Mouse (Mus musculus): ENCODE data around the gene Tbcel. TPM values are rescaled to one million over a fixed set of nuclear protein-coding genes. Genes with fewer than 3 reads are reported as not detected.
A peak's percentile ranks its signal among the peaks of the same experiment; 100 is the strongest.

Tbcel gene
- total RNA-seq, 2 experiments from 2014 or later = 22.8 to 31.9 TPM

DNA sequence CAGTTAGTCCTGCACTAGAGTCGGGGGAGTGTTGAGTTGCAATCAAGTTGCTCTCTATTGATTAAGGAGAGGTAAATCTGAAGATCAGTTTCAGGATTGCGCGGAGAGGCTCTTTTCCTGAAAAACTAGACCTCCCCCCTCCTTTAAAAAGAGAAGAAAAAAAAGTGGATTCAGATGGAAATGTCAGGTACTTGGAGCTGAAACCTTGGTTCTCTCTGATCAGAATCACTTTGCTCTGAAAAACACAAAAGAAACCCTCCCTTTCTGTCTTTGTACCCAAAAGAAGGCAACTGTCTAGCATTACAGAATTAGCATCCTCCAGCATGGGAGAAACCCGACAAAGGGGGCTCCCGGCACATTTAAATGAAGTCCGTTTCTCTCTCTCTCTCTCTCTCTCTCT, 107.8 kb downstream of the Tbcel start, which contains the start of gene Tecta:
Gene Tecta, minus strand, starts transcription at position 101 of the 400 bp plus-strand sequence.
- no peak for ATAC-seq (replicated peaks; ENCODE audit: low FRiP score, poor library complexity, severe bottlenecking)

DNA sequence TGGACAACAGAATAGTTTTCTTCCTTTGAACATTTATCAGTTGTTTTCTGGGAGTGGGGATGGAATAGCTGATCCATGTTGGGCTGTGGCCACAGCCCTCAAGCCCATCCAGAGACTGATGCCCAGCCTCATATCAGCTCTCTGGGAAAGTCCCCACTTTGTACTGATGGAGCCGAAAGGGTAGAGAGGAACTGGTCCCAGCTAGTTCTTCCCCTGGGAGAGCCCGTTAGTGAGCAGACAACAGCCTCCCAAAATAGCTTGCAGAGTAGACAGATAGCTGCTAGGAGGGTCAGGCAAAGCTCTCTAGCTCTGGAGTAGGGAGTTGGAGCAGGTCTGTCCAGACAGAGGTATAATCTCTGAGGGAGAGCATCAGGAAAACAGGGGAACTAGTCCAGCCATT, 111.5 kb downstream of the Tbcel start:
- ATAC-seq (replicated peaks; ENCODE audit: low FRiP score, poor library complexity, severe bottlenecking) = no peak

DNA sequence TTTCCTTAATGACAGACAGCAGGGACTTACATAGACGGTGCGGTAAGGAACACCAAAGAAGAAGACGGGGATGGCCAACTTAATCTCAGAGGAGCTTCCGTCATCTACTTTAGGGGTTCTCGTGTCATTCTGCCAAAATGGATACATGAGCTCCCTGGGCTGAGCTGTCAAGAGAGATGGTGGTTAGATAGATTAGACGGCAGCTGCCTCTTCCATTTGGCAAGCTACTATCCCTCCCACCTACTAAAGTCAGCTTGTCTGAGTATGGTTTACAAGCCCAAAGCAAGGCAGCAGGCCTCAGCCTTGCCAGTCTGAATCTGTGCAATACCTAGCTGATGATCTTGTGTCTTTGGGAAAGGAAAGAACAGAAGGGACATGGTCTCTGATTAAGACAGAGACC, 112.7 kb downstream of the Tbcel start:
- ATAC-seq (replicated peaks; ENCODE audit: low FRiP score, poor library complexity, severe bottlenecking) = no peak

DNA sequence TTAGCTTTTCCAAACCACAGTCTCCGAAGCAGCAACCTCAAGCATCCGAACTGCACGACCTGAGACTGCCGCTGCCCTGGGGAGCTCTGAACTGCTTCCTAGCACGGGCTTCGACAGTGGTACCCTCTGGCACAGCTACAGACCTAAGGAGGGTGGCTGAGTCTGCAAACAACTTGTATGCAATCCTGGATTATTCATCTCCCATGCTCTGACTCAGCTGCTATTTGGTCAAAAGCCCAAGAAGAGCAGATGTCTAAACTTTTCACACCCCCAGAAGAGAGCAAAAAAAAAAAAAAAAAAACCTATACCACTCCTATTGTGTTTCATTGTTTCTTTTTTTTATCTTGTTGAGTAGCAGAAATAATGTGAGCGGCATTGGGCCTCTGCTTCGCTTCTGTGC, 113.3 kb downstream of the Tbcel start:
- no peak for ATAC-seq (replicated peaks; ENCODE audit: low FRiP score, poor library complexity, severe bottlenecking)

DNA sequence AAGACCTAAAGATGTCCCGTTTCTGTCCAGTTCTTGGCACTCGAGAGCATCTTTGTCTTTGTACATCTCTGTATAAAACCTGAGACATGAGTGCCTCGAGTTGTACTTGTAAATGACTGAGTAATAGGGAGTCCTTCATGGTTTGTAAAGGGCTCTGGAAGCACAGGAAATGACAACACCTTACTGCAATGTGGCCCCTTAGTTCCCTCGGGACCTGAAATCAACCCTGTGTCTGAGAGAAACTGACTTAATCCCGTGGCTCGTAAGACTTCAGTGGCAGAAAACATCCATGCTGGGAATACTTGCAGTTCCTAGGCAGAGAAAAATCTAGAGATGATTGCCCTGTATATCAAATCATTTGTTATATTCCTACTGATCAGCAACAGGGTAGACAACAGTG, 114.7 kb downstream of the Tbcel start:
- ATAC-seq (replicated peaks; ENCODE audit: low FRiP score, poor library complexity, severe bottlenecking) = no peak

DNA sequence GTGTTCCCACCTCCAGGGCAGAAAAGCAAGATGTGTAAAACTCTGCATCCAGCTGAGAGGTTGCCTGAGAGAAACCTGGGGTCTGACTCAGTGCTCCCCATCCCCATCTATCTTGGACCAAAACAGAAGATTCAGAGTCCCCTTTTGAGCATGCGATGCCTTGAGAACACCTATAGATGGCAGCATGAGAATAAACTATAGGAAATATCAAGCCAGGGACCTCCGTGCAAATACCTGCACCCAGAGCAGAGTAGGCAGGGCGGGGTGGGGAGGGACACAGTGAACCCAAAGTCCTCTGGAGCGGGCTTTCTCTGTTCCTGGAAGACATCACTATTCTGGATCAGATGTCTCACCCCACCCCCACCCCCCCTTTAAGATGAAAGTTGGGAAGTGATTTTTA, 119.1 kb downstream of the Tbcel start:
- ATAC-seq (replicated peaks; ENCODE audit: low FRiP score, poor library complexity, severe bottlenecking) = no peak

DNA sequence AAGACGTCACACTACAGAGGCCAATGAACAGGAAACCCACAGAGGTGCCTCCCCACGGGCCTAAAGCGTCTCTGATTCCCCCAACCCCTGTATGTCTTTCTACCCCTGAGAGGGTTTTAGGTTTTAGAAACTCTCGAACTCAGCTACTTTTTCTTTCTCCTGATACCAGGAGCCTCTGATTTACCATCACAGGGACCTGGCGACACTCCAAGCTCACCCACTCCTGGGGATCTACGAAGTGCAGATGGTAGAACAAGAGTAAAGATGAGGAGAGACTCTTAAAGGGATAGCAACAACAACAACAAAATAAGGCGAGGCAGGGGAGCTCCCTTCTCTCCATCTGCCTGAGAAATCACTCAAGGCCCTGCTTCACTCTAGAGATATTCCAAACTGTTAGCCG, 120.6 kb downstream of the Tbcel start:
- no peak for ATAC-seq (replicated peaks; ENCODE audit: low FRiP score, poor library complexity, severe bottlenecking)

DNA sequence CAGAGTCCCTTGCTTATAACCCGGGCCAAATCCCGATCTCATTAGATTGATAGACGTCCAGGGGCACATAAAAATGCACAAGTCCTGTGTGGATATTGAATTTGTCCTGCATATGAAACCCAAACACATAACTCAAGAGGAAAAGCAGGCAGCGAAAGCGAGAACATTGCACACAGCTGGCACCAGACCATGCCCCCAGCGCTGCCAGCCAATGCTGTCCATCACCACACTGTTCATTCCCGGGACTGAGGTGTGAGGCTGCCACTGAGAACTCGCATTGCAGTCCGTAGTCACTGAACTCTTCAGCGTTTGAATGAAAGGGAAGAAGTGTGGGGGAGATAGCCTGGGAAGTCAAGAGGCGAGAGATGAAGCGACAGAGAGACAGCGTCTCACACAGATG, 122.0 kb downstream of the Tbcel start:
- ATAC-seq (replicated peaks; ENCODE audit: low FRiP score, poor library complexity, severe bottlenecking) = no peak

DNA sequence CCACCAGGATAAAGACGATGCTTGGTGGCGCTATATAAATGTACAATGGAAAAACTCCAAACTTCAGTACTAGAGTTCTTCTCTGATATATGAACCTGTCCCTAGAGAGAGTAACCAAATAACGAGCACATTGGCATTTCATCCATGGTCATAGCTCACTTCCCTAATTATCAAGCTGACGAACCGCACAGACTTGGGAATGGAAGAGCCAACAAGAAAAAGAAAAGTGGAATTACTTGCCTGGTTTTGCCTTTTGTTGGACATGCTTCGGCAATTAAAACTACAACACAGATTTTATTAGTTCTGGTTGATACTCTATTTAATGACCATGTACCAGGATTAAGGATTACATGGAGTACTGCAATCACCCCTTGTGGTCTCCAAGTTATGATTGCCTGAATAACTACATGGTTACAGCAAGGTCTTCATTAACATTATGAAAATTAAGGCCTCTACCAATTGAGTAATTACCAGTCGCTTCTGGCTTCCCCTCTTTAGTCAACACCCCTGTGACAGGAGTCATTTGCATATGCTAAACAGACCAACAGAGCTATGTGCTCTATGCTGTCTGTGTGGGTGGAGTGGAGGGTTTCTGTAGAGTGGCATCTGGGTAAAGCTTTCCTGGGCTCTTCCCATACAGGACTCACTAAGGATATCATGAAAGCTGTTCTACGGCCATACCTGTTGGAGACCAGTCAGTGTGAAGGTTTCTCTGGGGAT, 124.8 kb downstream of the Tbcel start:
- no peak for ATAC-seq (replicated peaks; ENCODE audit: low FRiP score, poor library complexity, severe bottlenecking)

DNA sequence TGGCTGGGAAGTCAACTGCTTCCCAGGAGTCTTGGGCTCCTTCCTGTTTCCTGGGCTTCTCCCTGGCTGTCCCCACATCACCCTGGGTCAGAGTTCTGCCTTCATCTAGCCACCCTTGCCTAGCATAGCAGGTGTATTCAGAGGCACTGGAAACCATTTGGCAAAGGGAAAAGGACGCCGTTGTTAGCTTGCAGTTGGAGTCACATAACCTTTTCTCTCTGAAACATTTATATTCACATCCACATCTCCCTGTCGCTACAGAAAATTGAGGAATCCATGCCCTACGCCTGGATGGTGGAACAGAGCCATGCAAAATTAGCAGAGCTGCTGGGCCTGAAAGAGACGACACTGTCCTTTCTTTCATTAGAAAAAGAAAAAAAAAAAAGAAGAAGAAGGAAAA, 125.5 kb downstream of the Tbcel start:
- ATAC-seq (replicated peaks; ENCODE audit: low FRiP score, poor library complexity, severe bottlenecking) = no peak

DNA sequence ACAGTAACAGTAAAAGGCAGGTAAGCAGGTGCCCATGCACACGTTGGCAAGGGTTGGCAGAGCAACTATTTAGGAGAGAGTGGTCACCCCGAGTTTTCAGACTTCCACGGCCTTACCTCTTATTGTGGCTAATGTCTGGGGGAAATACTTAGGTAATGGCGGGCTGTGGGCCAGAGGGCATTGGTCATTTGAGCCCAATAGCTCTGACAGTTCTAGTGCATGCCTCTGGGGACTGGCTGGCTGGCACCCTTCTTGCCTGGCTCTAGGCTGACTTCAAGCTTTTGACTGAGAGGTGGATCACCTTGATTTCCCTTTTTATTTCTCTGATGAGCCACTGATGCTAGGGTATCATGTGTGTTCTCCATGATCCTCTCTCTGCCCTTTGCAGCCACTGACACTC, 129.5 kb downstream of the Tbcel start:
- no peak for ATAC-seq (replicated peaks; ENCODE audit: low FRiP score, poor library complexity, severe bottlenecking)

DNA sequence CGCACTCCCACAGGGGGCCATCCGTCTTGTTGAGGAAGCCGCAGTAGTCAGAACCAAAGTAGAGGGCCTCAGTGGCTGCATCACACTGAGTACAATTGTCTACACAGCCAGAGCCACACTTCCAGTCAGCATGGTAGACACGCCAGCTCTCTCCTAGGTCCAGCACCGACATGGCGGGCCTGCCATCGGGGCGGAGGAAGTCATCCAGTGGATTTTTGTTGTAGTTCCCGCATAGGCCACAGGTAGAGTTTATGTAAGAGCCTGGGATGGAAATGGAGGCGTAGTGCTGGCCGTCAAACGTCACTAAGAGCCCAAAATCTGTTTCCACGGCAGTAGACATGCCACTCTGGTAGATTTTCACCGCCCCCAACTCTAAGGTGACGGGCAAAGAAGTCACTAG, 130.0 kb downstream of the Tbcel start:
- ATAC-seq (replicated peaks; ENCODE audit: low FRiP score, poor library complexity, severe bottlenecking) = no peak

DNA sequence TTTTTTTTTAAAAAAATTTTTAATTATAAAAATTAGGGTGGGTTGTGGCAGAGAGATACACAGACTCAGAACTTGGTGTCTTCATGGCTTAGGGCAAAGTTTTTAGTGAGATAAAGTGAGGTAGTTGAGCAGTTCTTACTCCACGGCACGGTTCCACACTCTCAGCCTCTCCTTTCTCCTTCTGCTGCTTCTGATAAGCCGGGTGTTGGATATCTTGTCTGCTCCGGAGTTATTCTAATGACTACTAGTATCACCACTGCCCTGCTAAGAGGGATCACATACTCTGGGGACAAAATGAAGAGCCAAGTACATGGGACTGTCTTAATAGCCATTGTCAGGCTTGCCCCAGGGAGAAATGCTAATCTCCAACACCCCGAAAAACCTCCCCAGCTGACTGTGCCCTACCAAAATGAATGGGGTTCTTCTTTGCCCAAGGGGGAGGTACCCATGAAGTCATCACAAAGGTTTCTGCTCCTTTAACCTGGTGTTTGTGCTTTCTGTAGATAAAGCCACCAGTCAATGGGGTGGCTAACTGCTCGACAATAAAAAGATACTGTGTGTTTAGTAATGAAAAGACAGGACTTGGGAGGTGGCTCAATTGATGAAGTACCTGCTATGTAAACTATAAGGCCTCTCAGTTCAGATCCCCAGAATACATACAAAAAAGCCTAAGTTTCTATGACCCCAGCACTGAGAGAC, 135.8 kb downstream of the Tbcel start:
- ATAC-seq (replicated peaks; ENCODE audit: low FRiP score, poor library complexity, severe bottlenecking) = peak; percentile 50; the same call in 1 of the 2 replicates

Other genes starting within 250 kb of the Tbcel start
- 6.7 and 8.3 TPM in 2 replicates for gene Sc5d, start 243.6 kb downstream of the Tbcel start, total RNA-seq (2015; ENCODE audit: low replicate concordance)
- gene Sc5d, start 243.6 kb downstream of the Tbcel start, total RNA-seq (2017; ENCODE audit: low replicate concordance) = 5.6 and 8.9 TPM in 2 replicates
- gene Tecta, start 107.9 kb downstream of the Tbcel start, total RNA-seq (2015; ENCODE audit: low replicate concordance) = not detected in 2 replicates
- gene Tecta, start 107.9 kb downstream of the Tbcel start, total RNA-seq (2017; ENCODE audit: low replicate concordance) = not detected in 2 replicates

Data from erythroid progenitor cell, adult 5-6 weeks (primary cell).